16 mouse cellular contexts compared by ENCODE assay signal in genomic region chr1:182093407-182093806, GRCm38 (mm10). TPM values are rescaled to one million over a fixed set of nuclear protein-coding genes. Genes with fewer than 3 reads are reported as not detected.
A peak's percentile ranks its signal among the peaks of the same experiment; 100 is the strongest.
DNase-seq lines count a peak whose midpoint lies in the region; ATAC-seq and TF ChIP-seq lines count a peak whose summit lies in the region.
"Had no signal": no experiment of that assay in that cellular context is flagged by ENCODE, and none has a peak within 500 bp of the region (broad histone marks: within the 10 kb centered on the region; RNA-seq: fewer than 3 reads in every experiment).

No protein-coding gene starts in this region.

- H3K36me3 ChIP-seq in lung, postnatal 0 days (ENCODE audit: insufficient read depth, low read length): no peaks in the 10 kb centered on the region
- H3K36me3 ChIP-seq: embryonic facial prominence, embryonic 10.5 days; heart, embryonic 12.5 days; hindbrain, embryonic 10.5 days; hindbrain, embryonic 15.5 days had no signal

- no peak for TF ChIP-seq EP300 in lung, postnatal 0 days (IDR thresholded peaks at IDR 0.05)

- H3K4me3 ChIP-seq in lung, postnatal 0 days (ENCODE audit: low read depth, low read length): no peak overlapping the region
- H3K4me3 ChIP-seq: embryonic facial prominence, embryonic 10.5 days; heart, embryonic 12.5 days; hindbrain, embryonic 10.5 days; hindbrain, embryonic 15.5 days had no signal

- ATAC-seq in lung, postnatal 0 days: no peak
- ATAC-seq in megakaryocyte-erythroid progenitor cell, adult 5-6 weeks (replicated peaks; ENCODE audit: low FRiP score, low TSS enrichment, poor library complexity, severe bottlenecking): no peak
- ATAC-seq: forebrain, embryonic 14.5 days; inflammation-experienced regulatory T-cells, adult 6 months; intestine, postnatal 0 days had no signal

- no peaks in the 10 kb centered on the region for H3K9me3 ChIP-seq in lung, postnatal 0 days (ENCODE audit: low read length)
- H3K9me3 ChIP-seq: embryonic facial prominence, embryonic 10.5 days; heart, embryonic 12.5 days; hindbrain, embryonic 10.5 days; hindbrain, embryonic 15.5 days had no signal

- H3K4me2 ChIP-seq in lung, postnatal 0 days (replicated peaks; ENCODE audit: low read depth, low read length): no peak overlapping the region
- H3K4me2 ChIP-seq: heart, embryonic 12.5 days; hindbrain, embryonic 15.5 days had no signal

- intact Hi-C loops in gastrocnemius, postnatal 14 days (cut with DNase I; ENCODE audit: low total_unique reads): no loop called here

- H3K27ac ChIP-seq in lung, postnatal 0 days (ENCODE audit: low read length): no peak overlapping the region
- H3K27ac ChIP-seq: embryonic facial prominence, embryonic 10.5 days; hindbrain, embryonic 10.5 days; hindbrain, embryonic 15.5 days had no signal

- H3K9ac ChIP-seq in lung, postnatal 0 days (replicated peaks; ENCODE audit: low read depth): no peak overlapping the region
- H3K9ac ChIP-seq: heart, embryonic 12.5 days; hindbrain, embryonic 15.5 days had no signal

- H3K4me1 ChIP-seq in lung, postnatal 0 days (ENCODE audit: insufficient read depth, low read depth, low read length): peaks cover 24% of the 10 kb centered on the region; the same call in 1 of the 2 replicates

- no peaks in the 10 kb centered on the region for H3K27me3 ChIP-seq in lung, postnatal 0 days (replicated peaks; ENCODE audit: insufficient read depth, low read length)
- H3K27me3 ChIP-seq: heart, embryonic 12.5 days; hindbrain, embryonic 15.5 days had no signal

- DNase-seq in adrenal gland, adult 2 months: peak; percentile 49
- no peak for DNase-seq in adrenal gland, adult 8-10 months
- peak; percentile 39 for DNase-seq in gastrocnemius, postnatal 14 days
- no peak for DNase-seq in gastrocnemius, postnatal 10 days
- peak; percentile 39 for DNase-seq in lung, postnatal 36 days
- DNase-seq in lung, postnatal 0 days (ENCODE audit: low spot score): no peak
- DNase-seq: adrenal gland, postnatal 25 days; cerebellum, adult 2 months had no signal

- 83% methylated on average over 5 of the region's 5 CpGs for WGBS in lung, postnatal 0 days

- no peak for TF ChIP-seq CTCF in lung, postnatal 0 days (IDR thresholded peaks at IDR 0.05)

RNA-seq across cellular contexts. Expression of gene Srp9, which starts 31.1 kb away (rescaled TPM):
- 10 to 100 TPM; 46.4 to 64.9 TPM for total RNA-seq in adrenal gland, adult 2 months (2021)
- 22.7 and 29.6 TPM in 2 replicates for polyA plus RNA-seq in adrenal gland, adult 2 months (2012; rRNA removed)
- total RNA-seq in adrenal gland, adult 8-10 months (2022): 10 to 100 TPM; 53.2 to 85.2 (median 69.2) TPM
- total RNA-seq in gastrocnemius, postnatal 14 days (2021): 10 to 100 TPM; 36.2 to 39.1 TPM
- total RNA-seq in gastrocnemius, postnatal 10 days (2021): 10 to 100 TPM; 37.9 to 41.8 TPM
- 146 and 148 TPM in 2 replicates for polyA plus RNA-seq in lung, postnatal 0 days (2015; fragmentation: Nextera tagmentation; extraction: Ambion mirVana)
- 115 and 118 TPM in 2 replicates for total RNA-seq in megakaryocyte-erythroid progenitor cell, adult 5-6 weeks (2014; fragmentation: Nextera tagmentation)
- total RNA-seq in megakaryocyte-erythroid progenitor cell, adult 5-6 weeks (2017): 67.8 and 111 TPM in 2 replicates

Comparison
In these comparisons a context has a peak if more than half of its experiments do, and no peak if none do; other contexts are left out.
1. DNase-seq: peak in adrenal gland, adult 2 months (single experiment), gastrocnemius, postnatal 14 days (single experiment) and lung, postnatal 36 days (single experiment); none in adrenal gland, adult 8-10 months (single experiment), gastrocnemius, postnatal 10 days (single experiment) and lung, postnatal 0 days (single experiment).